Mouse (Mus musculus): ENCODE measurements at regions not wholly inside any gene's neighbourhood (a gene's known extent, or its start where the extent isn't known, plus 50 kb on each side); places are given as distances from the start of the nearest gene placed in this dataset.

- no peaks in the 10 kb centered on the region for H3K9me3 ChIP-seq (ENCODE audit: control insufficient read depth, low read length)
- H3K4me1 ChIP-seq (ENCODE audit: control insufficient read depth, insufficient read depth, low read length): peaks cover 15% of the 10 kb centered on the region
- no peaks in the 10 kb centered on the region for H3K36me3 ChIP-seq (ENCODE audit: control insufficient read depth, insufficient read depth, low read length)
- 79% methylated on average over 5 of the region's 5 CpGs for WGBS
- DNase-seq (ENCODE audit: low spot score) (no peak), ATAC-seq (ENCODE audit: low read depth) (no peak)
- no peak overlapping the region for H3K9ac ChIP-seq (ENCODE audit: low read depth, low read length)
- no peak overlapping the region for H3K4me3 ChIP-seq (ENCODE audit: low read depth, low read length)
- H3K4me2 ChIP-seq (ENCODE audit: low read depth, low read length): no peak overlapping the region
- no peaks in the 10 kb centered on the region for H3K27me3 ChIP-seq (replicated peaks; ENCODE audit: control insufficient read depth, insufficient read depth, low read length)
- no peak overlapping the region for H3K27ac ChIP-seq (replicated peaks; ENCODE audit: low read depth, low read length)
Observed at GRCm38 (mm10) chr12:25232358-25233026, 135.6 kb upstream of the Id2 start.

- WGBS: 88% methylated on average over 2 of the region's 2 CpGs
- Histone ChIP-seq H3K27me3 (replicated peaks; ENCODE audit: control insufficient read depth, insufficient read depth, low read length) (no peaks in the 10 kb centered on the region), H3K27ac (replicated peaks; ENCODE audit: low read depth, low read length) (no peak overlapping the region), H3K4me1 (ENCODE audit: control insufficient read depth, insufficient read depth, low read length) (no peaks in the 10 kb centered on the region), H3K36me3 (ENCODE audit: control insufficient read depth, insufficient read depth, low read length) (no peaks in the 10 kb centered on the region), H3K9me3 (ENCODE audit: control insufficient read depth, low read length) (no peaks in the 10 kb centered on the region), H3K9ac (ENCODE audit: low read depth, low read length) (no peak overlapping the region), H3K4me2 (ENCODE audit: low read depth, low read length) (no peak overlapping the region), H3K4me3 (ENCODE audit: low read depth, low read length) (no peak overlapping the region)
- no peak for ATAC-seq (ENCODE audit: low read depth)
- DNase-seq (ENCODE audit: low spot score): no peak
Observed at GRCm38 (mm10) chr12:25228708-25229107, 131.8 kb upstream of the Id2 start.

DNA sequence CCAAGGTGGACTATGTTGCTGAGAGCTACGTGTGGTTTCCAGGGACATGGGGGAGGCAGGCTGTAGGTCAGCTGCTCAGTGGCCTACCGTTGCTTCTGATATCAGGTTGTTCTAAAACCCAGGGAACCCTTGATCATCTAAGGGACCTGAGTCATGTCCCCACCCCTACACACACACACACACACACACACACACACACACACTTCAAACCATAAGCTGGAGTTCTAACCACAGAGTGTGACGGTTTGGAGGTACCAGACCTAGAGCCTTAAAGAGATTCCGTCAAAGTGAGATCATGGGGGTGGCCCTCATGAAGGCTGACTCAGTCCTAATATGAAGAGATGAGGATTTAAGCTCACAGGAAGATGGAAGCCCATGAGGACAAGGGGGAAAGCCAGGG, 130.8 kb upstream of the Id2 start:
- Histone ChIP-seq H3K27ac (replicated peaks; ENCODE audit: low read depth, low read length) (no peak overlapping the region), H3K9ac (ENCODE audit: low read depth, low read length) (no peak overlapping the region), H3K4me1 (ENCODE audit: control insufficient read depth, insufficient read depth, low read length) (no peaks in the 10 kb centered on the region), H3K9me3 (ENCODE audit: control insufficient read depth, low read length) (no peaks in the 10 kb centered on the region), H3K4me2 (ENCODE audit: low read depth, low read length) (no peak overlapping the region), H3K36me3 (ENCODE audit: control insufficient read depth, insufficient read depth, low read length) (no peaks in the 10 kb centered on the region), H3K4me3 (ENCODE audit: low read depth, low read length) (no peak overlapping the region), H3K27me3 (replicated peaks; ENCODE audit: control insufficient read depth, insufficient read depth, low read length) (no peaks in the 10 kb centered on the region)
- 84% methylated on average over 4 of the region's 4 CpGs for WGBS
- DNase-seq (ENCODE audit: low spot score): no peak
- no peak for ATAC-seq (ENCODE audit: low read depth)

GRCm38 (mm10) chr12:25224644-25225043, 127.7 kb upstream of the Id2 start:
- Histone ChIP-seq H3K27ac (replicated peaks; ENCODE audit: low read depth, low read length) (no peak overlapping the region), H3K27me3 (replicated peaks; ENCODE audit: control insufficient read depth, insufficient read depth, low read length) (no peaks in the 10 kb centered on the region), H3K4me2 (ENCODE audit: low read depth, low read length) (no peak overlapping the region), H3K4me3 (ENCODE audit: low read depth, low read length) (no peak overlapping the region), H3K9ac (ENCODE audit: low read depth, low read length) (no peak overlapping the region), H3K36me3 (ENCODE audit: control insufficient read depth, insufficient read depth, low read length) (no peaks in the 10 kb centered on the region), H3K9me3 (ENCODE audit: control insufficient read depth, low read length) (no peaks in the 10 kb centered on the region), H3K4me1 (ENCODE audit: control insufficient read depth, insufficient read depth, low read length) (no peaks in the 10 kb centered on the region)
- ATAC-seq (ENCODE audit: low read depth): no peak
- no peak for DNase-seq (ENCODE audit: low spot score)
- 82% methylated on average over 4 of the region's 4 CpGs for WGBS

GRCm38 (mm10) chr12:25224201-25224600, 127.3 kb upstream of the Id2 start:
- Histone ChIP-seq H3K36me3 (ENCODE audit: control insufficient read depth, insufficient read depth, low read length) (no peaks in the 10 kb centered on the region), H3K4me3 (ENCODE audit: low read depth, low read length) (no peak overlapping the region), H3K27me3 (replicated peaks; ENCODE audit: control insufficient read depth, insufficient read depth, low read length) (no peaks in the 10 kb centered on the region), H3K9me3 (ENCODE audit: control insufficient read depth, low read length) (no peaks in the 10 kb centered on the region), H3K4me2 (ENCODE audit: low read depth, low read length) (no peak overlapping the region), H3K27ac (replicated peaks; ENCODE audit: low read depth, low read length) (no peak overlapping the region), H3K9ac (ENCODE audit: low read depth, low read length) (no peak overlapping the region), H3K4me1 (ENCODE audit: control insufficient read depth, insufficient read depth, low read length) (no peaks in the 10 kb centered on the region)
- no peak for ATAC-seq (ENCODE audit: low read depth)
- 83% methylated on average over 2 of the region's 2 CpGs for WGBS
- no peak for DNase-seq (ENCODE audit: low spot score)

DNA sequence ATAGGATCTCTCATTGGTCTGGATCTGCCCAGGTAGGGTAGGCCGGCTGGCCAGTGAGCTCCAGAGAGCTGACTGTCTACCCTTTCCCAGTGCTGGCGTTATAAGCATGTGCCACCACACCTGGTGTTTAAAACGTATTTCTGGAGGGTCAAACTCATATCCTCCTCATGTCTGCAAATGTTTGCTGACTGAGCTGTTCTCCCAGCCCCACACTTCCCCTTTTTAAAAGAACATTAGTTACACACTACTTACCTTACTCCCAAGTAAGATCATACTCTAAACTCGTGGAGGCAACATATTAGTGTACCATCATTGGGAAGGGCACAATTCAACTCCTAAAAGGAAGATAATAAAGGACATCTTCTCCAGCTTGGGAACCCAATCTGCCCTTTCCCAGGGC, 126.6 kb upstream of the Id2 start:
- 81% methylated on average over 4 of the region's 4 CpGs for WGBS
- DNase-seq (ENCODE audit: low spot score): no peak
- H3K27me3 ChIP-seq (replicated peaks; ENCODE audit: control insufficient read depth, insufficient read depth, low read length): no peaks in the 10 kb centered on the region
- H3K4me1 ChIP-seq (ENCODE audit: control insufficient read depth, insufficient read depth, low read length): no peaks in the 10 kb centered on the region
- no peaks in the 10 kb centered on the region for H3K9me3 ChIP-seq (ENCODE audit: control insufficient read depth, low read length)
- H3K4me3 ChIP-seq (ENCODE audit: low read depth, low read length): no peak overlapping the region
- H3K4me2 ChIP-seq (ENCODE audit: low read depth, low read length): no peak overlapping the region
- no peak overlapping the region for H3K27ac ChIP-seq (replicated peaks; ENCODE audit: low read depth, low read length)
- no peaks in the 10 kb centered on the region for H3K36me3 ChIP-seq (ENCODE audit: control insufficient read depth, insufficient read depth, low read length)
- no peak overlapping the region for H3K9ac ChIP-seq (ENCODE audit: low read depth, low read length)
- no peak for ATAC-seq (ENCODE audit: low read depth)

DNA sequence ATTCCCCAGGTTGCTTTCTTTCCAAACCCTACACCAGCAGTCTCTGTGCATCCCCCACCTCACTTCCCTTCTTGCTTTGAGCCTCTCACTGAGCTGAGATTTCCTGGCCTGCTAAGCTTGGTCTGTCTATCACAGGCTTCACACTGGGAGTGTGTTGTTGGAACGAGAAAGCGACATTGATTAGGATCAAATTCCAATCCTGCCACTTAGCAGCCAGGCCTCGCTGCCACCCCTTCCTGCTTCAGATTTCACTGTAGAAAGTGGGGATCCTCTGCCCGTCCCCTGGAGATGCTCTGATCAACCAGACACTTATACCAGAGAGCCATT, 123.8 kb upstream of the Id2 start:
- 21% methylated on average over 4 of the region's 4 CpGs for WGBS
- ATAC-seq (ENCODE audit: low read depth): 0 out of 2 replicates have a peak, but pooled peaks have one; percentile 30

GRCm38 (mm10) chr12:25220096-25220779, 123.3 kb upstream of the Id2 start:
- Histone ChIP-seq H3K9me3 (ENCODE audit: control insufficient read depth, low read length) (no peaks in the 10 kb centered on the region), H3K27ac (replicated peaks; ENCODE audit: low read depth, low read length) (no peak overlapping the region), H3K4me1 (ENCODE audit: control insufficient read depth, insufficient read depth, low read length) (no peaks in the 10 kb centered on the region), H3K9ac (ENCODE audit: low read depth, low read length) (no peak overlapping the region), H3K4me2 (ENCODE audit: low read depth, low read length) (no peak overlapping the region), H3K27me3 (replicated peaks; ENCODE audit: control insufficient read depth, insufficient read depth, low read length) (no peaks in the 10 kb centered on the region), H3K4me3 (ENCODE audit: low read depth, low read length) (no peak overlapping the region), H3K36me3 (ENCODE audit: control insufficient read depth, insufficient read depth, low read length) (no peaks in the 10 kb centered on the region)
- DNase-seq (ENCODE audit: low spot score) (no peak), ATAC-seq (ENCODE audit: low read depth) (no peak)
- WGBS: 70% methylated on average over 9 of the region's 9 CpGs

More for the DNA sequence above, 123.8 kb upstream of the Id2 start:
- Histone ChIP-seq H3K27ac (replicated peaks; ENCODE audit: low read depth, low read length) (no peak overlapping the region), H3K4me2 (ENCODE audit: low read depth, low read length) (no peak overlapping the region), H3K4me3 (ENCODE audit: low read depth, low read length) (no peak overlapping the region), H3K27me3 (replicated peaks; ENCODE audit: control insufficient read depth, insufficient read depth, low read length) (no peaks in the 10 kb centered on the region), H3K4me1 (ENCODE audit: control insufficient read depth, insufficient read depth, low read length) (no peaks in the 10 kb centered on the region), H3K36me3 (ENCODE audit: control insufficient read depth, insufficient read depth, low read length) (no peaks in the 10 kb centered on the region), H3K9me3 (ENCODE audit: control insufficient read depth, low read length) (no peaks in the 10 kb centered on the region), H3K9ac (ENCODE audit: low read depth, low read length) (no peak overlapping the region)
- DNase-seq (ENCODE audit: low spot score): no peak

DNA sequence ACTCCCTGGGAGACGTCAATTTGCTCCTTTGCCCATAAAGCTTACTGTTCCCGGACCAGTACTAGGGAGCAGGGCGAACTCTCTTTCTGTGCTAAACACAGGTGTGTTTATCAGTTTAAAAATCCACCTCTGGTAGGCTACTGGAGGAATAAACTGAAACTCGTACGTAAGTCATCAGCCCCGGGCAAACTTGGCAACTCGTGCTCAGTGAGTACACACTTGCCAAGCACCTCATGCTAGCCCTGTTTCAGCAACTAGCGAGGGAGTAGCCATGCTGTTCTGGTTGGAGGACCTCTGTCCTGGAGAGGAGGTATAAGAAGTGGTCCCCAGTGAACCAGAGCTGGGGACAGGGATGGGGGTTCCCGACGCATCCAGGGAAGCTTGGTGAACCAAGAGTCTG, 122.6 kb upstream of the Id2 start:
- no peak overlapping the region for H3K9ac ChIP-seq (ENCODE audit: low read depth, low read length)
- no peaks in the 10 kb centered on the region for H3K27me3 ChIP-seq (replicated peaks; ENCODE audit: control insufficient read depth, insufficient read depth, low read length)
- no peaks in the 10 kb centered on the region for H3K36me3 ChIP-seq (ENCODE audit: control insufficient read depth, insufficient read depth, low read length)
- DNase-seq (ENCODE audit: low spot score) (no peak), ATAC-seq (ENCODE audit: low read depth) (no peak)
- 78% methylated on average over 10 of the region's 10 CpGs for WGBS
- H3K4me1 ChIP-seq (ENCODE audit: control insufficient read depth, insufficient read depth, low read length): no peaks in the 10 kb centered on the region
- H3K27ac ChIP-seq (replicated peaks; ENCODE audit: low read depth, low read length): no peak overlapping the region
- no peaks in the 10 kb centered on the region for H3K9me3 ChIP-seq (ENCODE audit: control insufficient read depth, low read length)
- no peak overlapping the region for H3K4me3 ChIP-seq (ENCODE audit: low read depth, low read length)
- H3K4me2 ChIP-seq (ENCODE audit: low read depth, low read length): no peak overlapping the region

All from embryonic facial prominence, embryonic 14.5 days (tissue).